Mouse (Mus musculus): ENCODE results near the gene Tanc1. TPM values are rescaled to one million over a fixed set of nuclear protein-coding genes. Genes with fewer than 3 reads are reported as not detected.

Tanc1 gene
- total RNA-seq, 2 experiments from 2014 or later = 26.3 to 32.3 TPM

GRCm38 (mm10) chr2:59878221-59878620 lies 266.4 kb downstream of the Tanc1 start:
- intact Hi-C loops (cut with DNase I) = no loop called here
- no peak for DNase-seq (ENCODE audit: extremely low spot score in 1 of 2, low spot score in 2 of 2)
- H3K4me3 ChIP-seq = no peak overlapping the region
- no peak for TF ChIP-seq CTCF (IDR thresholded peaks at IDR 0.05)
- no peak overlapping the region for H3K27ac ChIP-seq

GRCm38 (mm10) chr2:59881404-59881803 lies 269.6 kb downstream of the Tanc1 start:
- Histone ChIP-seq H3K4me3 (peak overlapping the region; percentile 70), H3K27ac (no peak overlapping the region)
- no peak for TF ChIP-seq CTCF (IDR thresholded peaks at IDR 0.05)
- no peak for DNase-seq (ENCODE audit: extremely low spot score in 1 of 2, low spot score in 2 of 2)
- intact Hi-C loops (cut with DNase I) = loop anchor here (10.0 kb wide), 1 partner anchor 337 kb away; no protein-coding TSS in a partner anchor

- peak; percentile 88 to 91 for DNase-seq (ENCODE audit: extremely low spot score in 1 of 2, low spot score in 2 of 2)
- no peak for TF ChIP-seq CTCF (IDR thresholded peaks at IDR 0.05)
- H3K27ac ChIP-seq = peak within 1 kb of the TSS; percentile 92
- H3K4me3 ChIP-seq = peak within 1 kb of the TSS; percentile 70
- intact Hi-C loops (cut with DNase I) = loop anchor here (10.0 kb wide), 1 partner anchor 337 kb away; no protein-coding TSS in a partner anchor
These were observed 270.2 kb downstream of the Tanc1 start, which contains the start of gene Wdsub1 for GRCm38 (mm10) chr2:59881831-59882741. Wdsub1 (minus strand) TSS chr2:59882591.

GRCm38 (mm10) chr2:59882742-59883281 lies 271.0 kb downstream of the Tanc1 start:
- Histone ChIP-seq H3K4me3 (peak overlapping the region; percentile 70), H3K27ac (peak overlapping the region; percentile 92)
- TF ChIP-seq CTCF (IDR thresholded peaks at IDR 0.05) = no peak
- intact Hi-C loops (cut with DNase I) = loop anchor here (10.0 kb wide), 1 partner anchor 338 kb away; no protein-coding TSS in a partner anchor
- DNase-seq (ENCODE audit: extremely low spot score in 1 of 2, low spot score in 2 of 2) = no peak

GRCm38 (mm10) chr2:59889699-59890098 lies 277.9 kb downstream of the Tanc1 start:
- DNase-seq (ENCODE audit: extremely low spot score in 1 of 2, low spot score in 2 of 2) = no peak
- TF ChIP-seq CTCF (IDR thresholded peaks at IDR 0.05) = no peak
- intact Hi-C loops (cut with DNase I) = loop anchor here (10.0 kb wide), 1 partner anchor 345 kb away; no protein-coding TSS in a partner anchor

More at GRCm38 (mm10) chr2:59889699-59890098, 277.9 kb downstream of the Tanc1 start:
- Histone ChIP-seq H3K27ac (no peak overlapping the region), H3K4me3 (no peak overlapping the region)

Other genes starting within 250 kb of the Tanc1 start
- 1 to 10 TPM; 1.4 to 1.8 TPM for gene Dapl1, start 127.4 kb upstream of the Tanc1 start, total RNA-seq (2021)